Mouse (Mus musculus): ENCODE measurements around the gene Gm49336.

DNA sequence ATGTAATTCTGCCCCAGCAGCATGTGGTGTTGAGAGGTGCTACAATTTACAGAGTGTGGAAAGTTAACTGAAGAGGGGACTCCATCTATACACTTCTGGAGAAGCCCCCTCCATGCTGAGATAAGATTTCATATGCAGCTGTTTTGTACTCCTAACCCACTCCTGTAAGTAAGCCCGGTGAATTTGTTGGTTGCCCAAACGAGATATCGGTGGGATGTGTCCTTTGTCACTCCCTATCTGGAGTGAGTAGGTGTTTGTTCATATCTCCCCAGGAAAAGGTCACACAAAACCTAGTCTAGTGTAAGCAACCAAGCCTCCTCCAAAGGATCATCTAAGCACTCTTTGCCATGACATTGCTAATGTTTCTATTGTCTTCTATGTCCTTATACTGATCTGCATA is 2.2 kb upstream of the Gm49336 start:
- no peak for TF ChIP-seq GATA1 (IDR thresholded peaks at IDR 0.05; ENCODE audit: borderline replicate concordance, low read length)
- no peak for TF ChIP-seq FLI1 (IDR thresholded peaks at IDR 0.05; ENCODE audit: low read length)
